Mouse (Mus musculus): ENCODE data around the gene Kansl2.
"Not testable (repeated sequence)": the region's sequence is repeated elsewhere in the genome, so short reads cannot be mapped to it uniquely, and the experiment has no call there.

Kansl2 gene

DNA sequence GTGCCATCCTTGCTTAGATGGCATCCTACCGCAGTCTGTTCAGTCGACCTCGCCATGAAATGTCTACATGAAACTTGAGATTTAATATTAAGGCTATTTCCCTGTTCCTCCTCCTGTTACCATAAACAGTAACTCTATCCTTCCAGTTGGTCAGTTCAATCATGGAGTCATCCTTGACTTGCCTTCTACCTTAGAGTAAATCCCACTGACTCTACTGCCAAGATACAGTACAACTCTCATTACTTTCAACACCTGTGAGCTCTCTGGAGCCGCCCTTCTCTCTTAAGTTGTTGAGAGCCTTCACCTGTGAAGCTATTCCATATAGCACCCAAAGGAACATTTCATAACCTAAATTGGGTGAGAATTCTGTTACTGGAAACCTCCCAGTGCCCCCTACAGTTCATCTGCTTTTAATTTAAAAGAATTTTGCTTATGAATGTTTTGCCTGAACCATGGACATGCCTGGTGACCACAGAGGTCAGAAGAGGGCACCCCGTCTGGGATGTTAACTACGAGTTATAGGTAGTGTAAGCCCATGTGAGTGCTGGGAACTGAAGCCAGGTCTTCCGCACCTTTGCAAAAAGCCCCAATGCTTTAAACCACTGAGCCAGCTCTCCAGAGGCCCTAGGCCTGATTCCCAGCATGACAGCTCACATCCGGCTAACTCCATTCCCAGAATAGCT is 2.9 kb upstream of the Kansl2 start:
- DNase-seq (ENCODE audit: low read depth): peak; percentile 29

DNA sequence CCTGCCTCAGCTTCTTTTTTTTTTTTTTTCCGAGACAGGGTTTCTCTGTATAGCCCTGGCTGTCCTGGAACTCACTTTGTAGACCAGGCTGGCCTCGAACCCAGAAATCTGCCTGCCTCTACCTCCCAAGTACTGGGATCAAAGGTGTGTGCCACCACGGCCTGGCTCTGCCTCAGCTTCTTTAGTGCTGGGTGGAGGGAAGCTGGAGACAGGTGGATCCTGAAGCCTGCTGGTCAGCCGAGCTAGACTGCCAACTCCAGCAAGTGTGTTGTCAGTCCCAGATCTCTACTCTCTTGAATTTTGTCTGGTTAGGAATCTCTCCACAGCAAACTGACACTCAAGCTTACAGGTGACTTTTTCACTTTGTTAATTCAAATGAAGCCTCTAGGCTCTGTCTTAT is 1.9 kb upstream of the Kansl2 start:
- DNase-seq (ENCODE audit: low read depth): no peak

DNA sequence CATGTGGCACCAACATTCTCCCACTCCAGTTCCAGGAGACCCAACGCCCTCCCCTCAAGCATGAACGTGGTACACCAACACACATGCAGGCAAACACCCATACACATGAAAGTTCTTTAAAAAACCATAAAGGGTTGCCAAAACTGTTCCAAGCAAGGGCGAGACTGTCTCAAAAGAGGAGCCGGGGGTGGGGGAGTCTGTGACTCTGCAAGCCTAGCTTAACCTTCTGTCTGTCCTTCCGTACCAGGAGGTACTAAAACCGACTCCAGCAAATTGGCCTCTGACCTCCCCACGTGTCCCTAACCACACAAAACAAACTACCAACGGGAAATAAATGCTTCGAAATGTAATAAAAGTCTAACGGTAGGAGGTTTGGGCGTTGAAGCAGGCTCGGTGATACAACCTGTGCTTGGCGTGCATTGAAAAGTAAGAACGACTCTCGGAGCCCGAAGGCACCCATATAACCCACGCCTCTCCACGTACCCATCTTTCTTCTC is 981 bp downstream of the Kansl2 start:
- no peak for DNase-seq (ENCODE audit: low read depth)

DNA sequence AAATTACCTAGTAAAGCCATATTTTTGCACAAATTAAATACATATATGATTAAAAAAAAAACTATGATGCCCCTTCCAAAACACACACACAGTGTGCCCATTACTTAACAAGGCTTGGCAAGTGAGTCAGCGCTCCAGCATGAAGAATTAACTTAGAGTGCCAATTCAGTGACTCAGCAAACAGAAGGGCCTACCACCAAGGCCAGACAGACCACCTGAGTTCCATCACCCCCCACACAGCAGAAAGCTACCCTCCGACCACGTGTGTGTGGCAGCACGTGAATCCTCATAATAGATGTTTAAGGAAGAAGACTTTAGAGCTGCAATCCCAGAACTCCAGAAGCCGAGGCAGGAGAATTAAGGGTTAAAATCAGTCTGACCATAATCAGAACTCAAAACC is 1.8 kb downstream of the Kansl2 start:
- DNase-seq (ENCODE audit: low read depth): peak; percentile 73

DNA sequence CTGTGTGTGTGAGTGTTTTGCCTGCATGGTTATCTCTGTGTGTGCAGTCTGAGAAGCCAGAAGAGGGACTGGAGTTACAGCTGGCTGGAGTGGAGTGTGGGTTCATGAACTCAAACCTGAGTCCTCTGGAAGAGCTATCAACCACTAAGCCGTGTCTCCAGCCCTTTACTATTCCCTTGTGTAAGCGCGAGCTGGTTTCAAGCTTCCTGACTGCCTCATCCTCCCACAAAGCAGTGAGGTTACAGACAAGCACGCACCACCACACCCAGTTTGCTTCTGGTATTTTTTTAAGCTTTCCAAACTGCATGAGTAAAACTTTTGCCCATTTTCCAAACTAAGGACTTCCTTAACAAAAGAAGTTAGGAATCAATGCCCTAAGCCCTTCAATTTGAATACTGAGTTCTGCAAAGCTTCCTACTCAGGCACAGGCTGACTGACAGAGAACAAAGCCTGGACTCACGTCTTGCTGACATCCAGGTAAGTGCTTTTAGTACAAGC is 5.9 kb downstream of the Kansl2 start:
- DNase-seq (ENCODE audit: low read depth): no peak

DNA sequence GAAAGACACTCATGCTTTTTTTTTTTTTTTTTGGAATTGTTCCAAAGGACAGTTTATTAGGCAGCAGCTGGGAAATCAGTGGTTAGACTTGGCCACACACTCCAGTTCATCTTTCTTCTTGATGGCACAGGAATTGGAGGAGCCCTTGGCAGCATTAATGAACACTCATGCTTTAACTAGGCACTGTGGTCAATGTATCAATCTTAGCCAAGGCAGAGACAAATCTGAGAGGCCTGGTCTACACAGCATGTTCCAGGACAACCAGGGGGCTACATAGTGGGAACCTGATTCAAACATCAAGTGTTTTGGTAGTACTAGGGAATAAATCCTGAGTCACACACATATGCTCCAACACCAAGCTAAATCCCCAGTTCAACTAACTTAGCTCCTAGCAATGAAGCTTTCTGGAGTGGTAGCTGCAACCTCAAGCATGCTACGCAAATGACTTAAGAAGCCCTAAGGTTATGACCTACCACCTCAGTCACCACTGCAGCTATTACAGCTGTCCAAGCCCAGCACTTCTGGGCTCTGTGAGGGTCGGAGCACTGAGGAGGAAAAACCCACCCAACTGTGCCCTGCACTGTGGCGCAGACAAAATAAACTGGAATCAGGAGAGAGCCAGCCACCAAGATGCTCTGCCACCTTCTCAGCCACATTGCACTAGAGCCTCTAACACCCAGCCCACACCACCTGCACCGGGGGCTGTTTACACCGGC is 6.8 kb downstream of the Kansl2 start:
- peak; percentile 57 for DNase-seq (ENCODE audit: low read depth)

DNA sequence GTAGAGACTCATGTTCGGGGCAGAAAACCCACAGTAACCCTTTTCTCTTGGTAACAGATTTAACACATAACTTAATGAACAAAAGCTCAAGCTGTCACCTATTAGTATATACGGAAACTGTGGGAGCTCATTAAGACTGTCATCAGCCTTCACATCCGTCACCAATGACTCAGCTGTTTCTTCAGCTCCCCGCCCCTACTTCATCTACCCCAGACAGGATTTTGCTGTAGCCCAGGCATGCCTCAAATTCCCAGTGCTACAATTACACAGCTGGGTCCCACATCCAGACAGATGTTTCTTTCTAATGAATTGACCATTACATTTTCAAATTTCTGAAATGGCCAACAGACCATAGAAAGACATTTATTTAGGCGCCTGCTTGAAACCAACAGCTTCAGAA is 8.0 kb downstream of the Kansl2 start:
- DNase-seq (ENCODE audit: low read depth): peak; percentile 78

DNA sequence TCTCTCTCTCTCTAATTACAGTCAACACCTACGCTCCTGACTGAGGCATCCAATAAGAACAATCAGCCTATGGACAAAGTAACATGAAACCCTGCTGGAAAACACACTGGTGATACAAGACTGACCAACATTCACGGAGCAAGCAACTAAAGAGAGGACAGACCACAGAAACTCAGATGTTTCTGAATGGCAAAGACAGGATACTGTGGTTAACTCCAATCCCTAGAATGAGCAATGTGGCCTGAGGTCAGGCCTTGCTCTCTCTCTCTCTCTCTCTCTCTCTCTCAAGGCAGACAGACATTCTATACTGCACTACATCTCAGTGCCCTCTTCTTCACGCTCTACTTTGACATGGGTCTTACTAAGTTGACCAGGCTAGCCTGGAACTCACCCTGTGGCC is 12.8 kb downstream of the Kansl2 start:
- DNase-seq (ENCODE audit: low read depth): no peak

DNA sequence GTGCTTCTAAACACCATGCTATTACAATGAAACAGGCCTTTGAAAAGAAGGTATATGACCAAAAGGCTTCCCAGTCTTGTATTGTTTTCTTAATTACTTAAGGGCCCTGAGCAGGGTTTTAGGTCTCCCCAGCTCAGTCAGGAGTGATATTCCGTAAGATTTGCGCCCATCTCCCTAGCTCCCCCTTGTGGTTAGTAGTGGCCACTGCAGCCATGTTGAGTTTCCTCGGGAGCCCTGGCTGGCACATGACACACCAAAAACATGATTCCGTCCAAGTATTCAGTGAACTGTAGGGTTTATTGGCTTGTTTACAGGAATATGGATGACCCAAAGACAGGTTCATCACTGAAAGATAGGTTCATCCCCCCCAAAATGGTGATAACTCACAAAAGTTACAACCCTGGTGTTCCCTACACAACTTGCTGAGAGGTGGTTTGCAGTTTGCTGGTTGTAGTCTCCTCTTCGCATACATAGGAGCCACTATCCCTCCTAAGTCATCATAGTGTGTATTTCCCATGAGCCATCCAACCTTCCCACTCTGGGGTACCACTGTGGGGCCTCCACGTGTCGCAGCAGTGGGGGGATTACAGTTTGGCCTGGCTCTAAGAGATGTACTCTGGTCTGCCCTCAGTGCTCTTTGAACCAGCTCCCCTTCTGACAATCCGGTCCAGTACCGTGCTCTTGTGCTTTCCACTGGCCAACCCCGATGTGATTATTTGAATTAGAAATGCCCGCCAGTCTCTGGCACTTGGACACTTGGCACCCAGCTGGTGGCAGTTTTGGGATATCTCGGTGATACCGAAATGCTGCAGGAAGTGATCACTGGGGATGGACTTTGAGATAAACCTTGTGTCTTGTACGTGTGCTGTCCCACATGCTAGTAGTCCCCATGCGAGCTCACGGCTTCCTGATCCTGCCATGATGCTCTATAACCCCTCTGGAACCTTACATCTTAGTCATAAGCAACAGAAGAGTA is 16.4 kb downstream of the Kansl2 start:
- DNase-seq (ENCODE audit: low read depth): no peak

DNA sequence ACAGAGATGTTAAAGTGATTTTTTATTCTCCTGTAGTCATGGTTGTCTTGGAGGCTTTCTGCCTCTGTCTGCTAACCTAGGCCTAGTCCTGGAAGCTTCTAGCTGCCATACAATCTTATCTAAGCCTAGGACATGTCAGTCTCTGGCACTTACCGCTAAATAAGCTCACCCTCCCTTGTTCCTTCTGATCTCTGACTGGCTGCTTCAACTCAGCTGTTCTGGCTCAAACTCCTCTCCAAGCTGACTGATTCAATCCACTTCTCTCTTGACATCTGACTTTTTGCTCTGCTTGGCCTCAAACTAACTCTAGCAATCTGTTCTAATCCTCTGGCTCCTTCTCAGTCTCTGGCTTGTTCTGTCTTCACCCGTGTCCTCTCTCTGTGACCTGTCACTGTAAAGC is 19.2 kb downstream of the Kansl2 start:
- DNase-seq (ENCODE audit: low read depth): not testable (repeated sequence)

DNA sequence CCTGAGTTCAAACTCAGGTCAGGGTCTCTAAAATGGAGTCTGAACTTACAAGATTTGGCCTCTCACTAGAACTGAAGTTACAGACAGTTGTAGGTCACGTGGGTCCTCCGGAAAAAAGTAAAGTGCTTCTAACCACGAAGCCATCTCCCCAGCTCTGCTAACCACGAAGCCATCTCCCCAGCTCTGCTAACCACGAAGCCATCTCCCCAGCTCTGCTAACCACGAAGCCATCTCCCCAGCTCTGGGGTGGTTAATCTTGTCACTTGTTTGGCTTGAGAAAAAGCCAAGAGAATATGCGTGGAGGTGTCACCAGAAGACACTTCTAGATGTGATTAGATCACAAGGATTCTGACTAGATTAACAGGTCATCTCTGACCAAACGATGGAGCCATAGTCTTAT is 19.9 kb downstream of the Kansl2 start:
- no peak for DNase-seq (ENCODE audit: low read depth)

DNA sequence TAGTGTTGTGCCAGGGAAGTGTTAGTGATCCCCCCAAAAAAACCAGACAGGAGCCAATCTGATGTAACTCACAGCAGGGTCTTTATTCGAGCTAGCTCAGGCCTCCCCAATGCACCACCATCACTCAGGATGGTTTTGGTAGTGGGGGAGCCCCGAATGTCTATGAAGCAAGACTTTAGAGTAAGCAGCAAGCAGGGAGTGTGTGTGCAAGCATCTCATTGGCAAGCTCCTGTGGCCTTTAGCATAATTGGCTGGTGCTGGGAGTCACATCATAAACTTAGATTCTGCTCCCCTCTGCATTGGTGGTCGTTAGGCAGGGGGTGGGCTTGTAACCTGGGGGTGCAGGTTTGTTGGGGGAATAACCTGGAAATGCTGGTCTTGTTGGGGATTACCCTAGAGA is 20.4 kb downstream of the Kansl2 start:
- not testable (repeated sequence) for DNase-seq (ENCODE audit: low read depth)

DNA sequence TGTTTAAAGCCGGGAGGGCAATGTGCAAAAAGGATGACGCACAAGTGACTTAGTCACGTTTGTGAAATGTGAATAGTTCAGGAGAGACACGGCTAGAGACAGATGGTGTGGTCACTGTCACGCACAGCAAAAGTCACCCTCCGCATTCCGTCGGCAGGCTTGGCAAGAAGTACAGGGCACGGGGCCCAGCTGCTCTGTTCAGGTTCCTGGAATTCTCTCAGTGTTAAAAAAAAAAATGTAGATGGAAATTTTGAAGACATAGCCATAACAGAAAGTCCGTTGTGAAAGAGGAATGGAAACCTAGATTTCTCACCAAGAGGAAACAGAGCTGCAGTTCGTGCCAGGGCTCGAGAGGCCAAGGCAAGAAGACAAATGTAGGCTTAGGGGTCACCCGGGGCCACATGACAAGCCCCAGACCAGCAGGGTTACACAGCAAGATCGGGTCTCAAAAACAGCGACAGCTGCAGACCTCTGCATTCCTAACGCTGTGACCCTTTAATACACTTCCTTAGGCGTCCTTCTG is 21.2 kb downstream of the Kansl2 start:
- peak; percentile 87 for DNase-seq (ENCODE audit: low read depth)

DNA sequence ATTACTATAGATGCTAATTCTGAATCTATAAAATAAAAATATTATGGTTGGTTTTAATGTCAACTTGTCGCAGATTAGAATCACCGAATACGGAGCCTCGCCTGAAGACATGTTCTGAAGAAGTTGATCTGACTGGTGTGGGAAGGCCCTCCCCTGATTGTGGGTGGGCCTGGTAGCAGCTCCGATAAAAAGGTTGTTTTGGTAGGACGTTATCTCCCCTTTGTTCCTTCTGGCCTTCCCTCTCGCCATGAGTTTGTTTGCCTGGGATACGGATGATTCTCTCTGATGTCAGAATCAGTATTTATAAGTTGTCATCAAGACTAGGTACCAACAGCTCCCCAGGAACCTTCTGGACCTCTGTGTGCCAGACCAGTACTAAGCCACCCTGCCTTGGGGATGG is 21.8 kb downstream of the Kansl2 start:
- DNase-seq (ENCODE audit: low read depth): no peak

DNA sequence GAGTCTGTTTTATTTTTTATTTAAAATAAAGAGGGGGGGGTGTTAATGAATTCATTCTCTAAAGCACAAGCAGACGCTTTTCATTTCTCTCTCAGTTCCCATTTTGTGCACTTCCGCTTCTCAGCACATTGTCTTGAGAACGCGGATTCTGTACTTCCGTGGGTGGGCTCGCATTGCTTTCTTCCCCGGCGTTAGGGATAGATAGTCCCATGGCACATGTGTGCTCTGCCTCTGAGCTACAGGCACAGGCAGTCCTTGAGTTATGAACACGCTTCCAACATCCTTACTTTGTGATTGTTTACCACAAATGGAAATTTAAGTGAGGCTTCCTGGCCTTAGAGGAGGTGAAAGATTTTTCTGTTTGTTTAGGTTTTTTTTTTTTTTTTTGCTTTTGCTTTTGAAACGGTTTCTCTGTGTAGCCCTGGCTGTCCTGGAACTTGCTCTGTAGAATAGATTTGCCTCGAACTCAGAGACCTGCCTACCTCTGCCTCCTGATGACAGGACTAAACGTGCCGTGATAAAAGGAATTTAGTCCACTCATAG is 22.6 kb downstream of the Kansl2 start:
- DNase-seq (ENCODE audit: low read depth): no peak

DNA sequence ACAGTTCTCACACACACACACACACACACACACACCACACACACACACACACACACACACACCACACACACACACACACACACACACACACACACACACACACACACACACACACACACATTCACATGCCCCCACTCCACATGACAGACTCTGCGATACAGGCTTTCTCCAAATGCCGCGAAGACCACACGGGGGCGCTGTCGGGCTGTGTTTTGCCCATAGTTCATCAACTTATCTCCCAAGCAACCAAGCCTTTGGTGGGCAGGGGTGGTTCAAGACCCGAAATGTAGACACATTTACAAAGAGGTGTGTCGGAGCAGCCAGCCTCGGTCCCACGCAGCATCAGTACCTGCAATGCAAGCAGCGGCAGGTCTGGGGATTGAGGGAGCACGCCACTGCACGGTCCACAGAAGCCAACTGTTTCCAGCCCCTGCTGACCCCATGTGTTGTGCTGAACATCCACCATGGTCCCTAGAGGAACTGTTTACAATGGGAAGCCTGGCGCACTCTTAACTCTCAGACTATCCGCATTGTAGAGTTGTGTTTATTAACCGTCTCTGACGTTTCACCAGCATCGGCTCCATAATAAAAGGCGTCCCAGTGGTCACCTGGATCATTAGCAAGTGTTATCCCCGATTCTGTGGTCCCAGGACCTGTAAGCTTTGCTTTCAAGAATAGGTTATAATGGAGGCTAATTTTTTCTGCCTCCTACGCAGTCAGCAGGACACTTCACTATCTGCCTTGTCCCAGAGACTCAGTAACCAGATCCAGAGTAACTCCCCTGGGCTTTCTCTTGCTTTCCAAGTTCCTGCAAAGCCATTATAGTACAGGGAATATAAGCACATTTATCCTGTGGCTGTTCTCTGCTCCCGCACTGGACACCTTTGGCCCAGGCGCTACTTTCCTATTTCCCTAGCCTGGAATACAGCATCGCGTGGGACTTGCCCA is 23.4 kb downstream of the Kansl2 start:
- DNase-seq (ENCODE audit: low read depth): no peak

DNA sequence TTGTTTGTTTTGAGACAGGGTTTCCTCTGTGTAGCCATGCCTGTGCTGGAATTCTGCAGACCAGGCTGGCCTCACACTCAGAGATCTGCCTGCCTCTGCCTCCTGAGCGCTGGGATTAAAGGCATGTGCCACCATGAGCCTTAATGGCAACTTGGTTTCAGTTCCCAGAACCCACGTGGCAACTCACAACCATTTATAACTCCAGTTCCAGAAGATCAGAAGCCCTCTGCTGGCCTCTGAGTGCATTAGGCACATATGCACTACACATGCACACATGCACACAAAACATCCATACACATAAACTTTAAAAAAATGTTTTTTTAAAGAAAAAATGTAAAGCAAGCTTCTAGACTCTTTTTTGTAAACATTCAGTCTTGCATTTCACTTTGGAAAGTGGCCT is 24.7 kb downstream of the Kansl2 start:
- no peak for DNase-seq (ENCODE audit: low read depth)

DNA sequence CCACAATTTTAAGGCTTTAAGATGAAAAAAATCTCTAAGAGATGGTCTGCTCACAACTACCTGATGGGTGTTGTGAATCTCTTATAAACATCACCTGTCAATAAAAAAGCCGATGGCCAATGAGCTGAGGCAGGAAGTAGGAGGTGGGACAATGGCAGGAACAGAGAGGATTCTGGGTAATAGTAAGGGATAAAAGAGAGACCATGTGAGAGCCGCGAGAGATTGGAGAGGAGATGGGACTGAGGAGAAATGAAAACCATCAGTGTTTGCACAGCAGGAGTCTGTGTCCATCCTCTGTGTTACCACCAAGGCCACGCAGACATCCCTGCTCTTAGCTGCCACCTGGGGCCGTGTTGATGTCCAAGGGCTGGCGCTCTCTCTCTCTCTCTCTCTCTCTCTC is 26.7 kb downstream of the Kansl2 start:
- no peak for DNase-seq (ENCODE audit: low read depth)

DNA sequence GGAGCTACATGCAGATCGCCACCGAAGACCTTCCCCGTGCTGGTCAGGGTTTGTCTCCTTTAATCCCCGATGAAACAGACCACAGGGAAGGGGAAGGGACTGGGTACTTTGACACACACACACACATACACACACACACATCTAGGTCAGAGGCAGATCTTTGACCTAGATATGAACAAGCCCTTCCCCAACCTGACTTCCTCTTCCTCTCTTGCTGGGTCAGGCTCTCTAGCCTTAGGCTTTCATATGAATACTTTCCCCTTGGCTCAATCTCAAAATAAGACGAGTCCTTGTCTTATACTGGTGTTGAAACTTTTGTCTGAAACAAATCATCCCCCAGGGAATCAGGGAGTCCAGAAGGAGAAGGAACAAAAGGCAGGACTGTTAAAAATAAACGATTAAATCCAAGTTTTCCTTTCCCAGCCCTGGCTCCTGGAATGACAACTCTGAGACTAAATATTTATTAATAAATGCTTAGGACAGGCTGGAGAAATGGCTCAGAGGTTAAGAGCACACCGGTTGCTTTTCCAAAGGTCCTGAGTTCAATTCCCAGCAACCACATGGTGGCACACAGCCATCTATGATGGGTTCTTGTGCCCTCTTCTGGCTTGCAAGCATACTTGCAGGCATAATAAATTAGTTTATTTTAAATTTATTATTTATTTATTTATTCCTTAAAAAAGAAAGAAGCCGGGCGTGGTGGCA is 27.7 kb downstream of the Kansl2 start:
- no peak for DNase-seq (ENCODE audit: low read depth)

DNA sequence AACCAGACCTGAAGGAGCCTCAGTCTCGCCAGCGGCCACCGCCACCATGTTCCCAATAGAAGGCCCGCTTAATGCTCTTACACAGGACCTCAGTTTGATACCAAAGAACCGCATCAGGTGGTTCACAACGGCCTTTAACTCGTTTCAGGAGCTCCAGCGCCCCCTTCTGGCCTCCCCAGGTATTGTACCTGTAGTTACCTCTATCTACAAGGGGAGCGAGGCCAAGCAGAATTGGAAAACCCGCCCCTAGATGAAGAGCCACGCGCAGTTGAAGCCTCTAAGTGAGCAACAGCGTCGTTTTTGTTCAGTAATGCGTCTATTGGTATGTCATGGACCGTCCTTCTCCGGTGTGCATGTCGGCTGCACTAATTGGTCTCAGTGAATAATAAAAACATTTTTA is 29.6 kb downstream of the Kansl2 start:
- DNase-seq (ENCODE audit: low read depth): no peak
